Mouse (Mus musculus) stomach, postnatal 0 days (tissue): ENCODE data around the gene Ctnnbl1.

Experiments
- CTCF ChIP-seq: IDR thresholded peaks from 2 replicates; pipeline ENCODE4 v1.5.1; 2016; ENCODE audit warnings: antibody characterized with exemption, low read depth, mild to moderate bottlenecking, moderate library complexity
- EP300 ChIP-seq: optimal IDR thresholded peaks from 2 replicates; pipeline ENCODE3; 2016; ENCODE audit warnings: antibody characterized with exemption

DNA sequence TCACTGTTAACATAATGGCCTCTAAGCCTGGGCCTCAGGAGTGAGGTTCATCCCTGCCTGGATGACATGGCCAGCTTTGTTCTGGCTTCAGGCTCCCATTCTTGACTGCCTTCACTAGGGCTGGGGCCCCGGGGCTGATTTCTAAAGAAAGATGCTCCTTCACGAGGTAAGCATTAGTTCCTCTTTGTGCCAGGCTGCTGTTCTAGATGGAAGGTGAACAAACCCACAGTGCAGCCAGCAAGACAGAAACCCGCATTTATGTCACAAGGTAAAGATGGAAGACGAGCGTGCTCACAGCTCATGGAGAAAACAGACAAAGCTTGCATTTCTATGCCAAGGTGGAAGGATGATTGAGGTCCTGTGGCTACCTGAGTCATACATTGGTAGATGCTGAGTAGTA, 108.6 kb downstream of the Ctnnbl1 start:
- TF ChIP-seq CTCF: no peak
- no peak for TF ChIP-seq EP300
